Mouse (Mus musculus) thymus, adult 2 months (tissue): Measurements from ENCODE around the gene Lrg1. TPM values are rescaled to one million over a fixed set of nuclear protein-coding genes. Genes with fewer than 3 reads are reported as not detected.

Experiments
- DNase-seq: peaks from one replicate; pipeline ENCODE4 v3.0.0; 2021
- H3K27ac ChIP-seq: fragments of 200-500 bp; 2 replicates; pipeline ENCODE4 v1.5.1; 2012; ENCODE audit warnings: low read length, control low read depth; ENCODE audit not compliant: control insufficient read depth, insufficient read depth
- H3K27me3 ChIP-seq: fragments of 200-500 bp; 2 replicates; pipeline ENCODE4 v1.6.1; 2012; ENCODE audit warnings: mild to moderate bottlenecking, low read length, moderate library complexity, mixed read lengths; ENCODE audit not compliant: control insufficient read depth, insufficient read depth
- H3K36me3 ChIP-seq: fragments of 200-500 bp; 2 replicates; pipeline ENCODE4 v1.6.1; 2012; ENCODE audit warnings: mild to moderate bottlenecking, low read length, moderate library complexity; ENCODE audit not compliant: control insufficient read depth, insufficient read depth
- H3K4me1 ChIP-seq: fragments of 200-500 bp; replicated peaks from 2 replicates; pipeline ENCODE4 v1.6.1; 2012; ENCODE audit warnings: low read length; ENCODE audit not compliant: control insufficient read depth, insufficient read depth
- H3K4me3 ChIP-seq: fragments of 200-500 bp; 2 replicates; pipeline ENCODE4 v1.5.1; 2012; ENCODE audit warnings: mild to moderate bottlenecking, low read length, control low read depth, moderate library complexity; ENCODE audit not compliant: control insufficient read depth, insufficient read depth
- CTCF ChIP-seq: fragments of 200-500 bp; IDR thresholded peaks from 2 replicates; pipeline ENCODE4 v1.5.1; 2012; ENCODE audit warnings: mild to moderate bottlenecking, control low read depth, low read length, moderate library complexity, borderline replicate concordance; ENCODE audit not compliant: control insufficient read depth, poor library complexity, insufficient read depth; ENCODE audit errors: extremely low read depth
- POLR2A ChIP-seq: fragments of 200-500 bp; IDR thresholded peaks from 2 replicates; pipeline ENCODE4 v1.6.1; 2012; ENCODE audit warnings: mild to moderate bottlenecking, low read length, control low read depth, moderate library complexity; ENCODE audit not compliant: control insufficient read depth, poor library complexity, insufficient read depth; ENCODE audit errors: extremely low read depth
- WGBS: fragments of 180-500 bp; shearing (Covaris S2); methylation state at CpG from one replicate; pipeline ENCODE4 v1.1.7; 2018; 5-methylcytosine and 5-hydroxymethylcytosine counted together
- polyA plus RNA-seq: library from polyadenylated mRNA; depleted of rRNA; stranded (reverse); fragments of >200 nt; gene quantifications from 2 replicates; pipeline ENCODE4 v1.2.3, GENCODE M21; 2012

Lrg1 gene
- polyA plus RNA-seq, 1 experiment = 23.5 TPM

DNA sequence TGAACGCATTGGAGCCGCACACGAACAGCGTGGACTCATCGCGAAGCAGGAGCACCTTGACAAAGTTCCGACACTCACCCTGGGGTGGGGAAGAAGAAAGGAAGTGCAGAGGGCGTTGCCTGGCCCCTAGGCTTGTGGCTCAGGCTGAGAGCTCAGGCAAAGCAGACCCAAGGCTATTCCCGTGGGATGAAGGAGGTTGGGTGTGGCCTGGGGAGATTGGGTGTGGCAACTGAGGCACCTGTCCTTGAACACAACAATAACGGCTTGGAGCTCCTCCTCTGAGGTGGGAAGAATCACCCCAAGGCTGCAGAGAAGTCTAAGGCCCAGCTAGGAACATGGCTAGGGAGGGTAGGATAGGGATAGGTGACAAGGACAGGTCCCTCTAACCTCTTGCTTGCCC is 9.3 kb upstream of the Lrg1 start:
- Histone ChIP-seq H3K27ac (no peak overlapping the region), H3K4me1 (peaks cover 12% of the 10 kb centered on the region), H3K36me3 (no peaks in the 10 kb centered on the region), H3K4me3 (no peak overlapping the region), H3K27me3 (no peaks in the 10 kb centered on the region)
- 92% methylated on average over 10 of the region's 10 CpGs for WGBS
- DNase-seq = no peak
- TF ChIP-seq CTCF (no peak), POLR2A (no peak)

GRCm38 (mm10) chr17:56128246-56128645 is 6.4 kb upstream of the Lrg1 start:
- no peaks in the 10 kb centered on the region for H3K4me1 ChIP-seq
- 56% methylated on average over 15 of the region's 15 CpGs for WGBS
- no peak for TF ChIP-seq POLR2A
- TF ChIP-seq CTCF = no peak
- no peaks in the 10 kb centered on the region for H3K36me3 ChIP-seq
- H3K27me3 ChIP-seq = no peaks in the 10 kb centered on the region; the same call in 1 of the 2 replicates
- H3K27ac ChIP-seq = no peak overlapping the region
- DNase-seq = no peak
- H3K4me3 ChIP-seq = no peak overlapping the region

DNA sequence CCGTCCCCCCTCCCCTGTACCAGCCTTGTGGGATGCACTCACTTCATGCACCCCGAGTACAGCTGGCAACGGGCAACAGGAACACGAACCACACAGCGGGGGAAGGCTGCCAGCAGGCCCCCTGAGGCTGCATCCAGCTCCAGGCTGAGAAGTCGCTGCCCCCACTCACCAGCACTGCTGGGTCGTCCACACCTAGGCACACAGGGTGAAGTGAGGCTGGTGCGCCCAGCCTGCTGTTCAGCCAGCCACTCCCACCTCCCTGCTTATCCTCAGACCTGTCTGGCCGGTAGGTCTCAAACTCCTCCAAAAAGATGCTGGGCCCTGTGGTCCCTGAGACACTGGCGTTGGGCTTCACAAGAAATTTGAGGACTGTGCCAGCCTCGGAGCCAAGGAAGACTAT is 4.4 kb upstream of the Lrg1 start:
- no peaks in the 10 kb centered on the region for H3K4me1 ChIP-seq
- H3K4me3 ChIP-seq = no peak overlapping the region
- WGBS = 86% methylated on average over 11 of the region's 11 CpGs
- no peak for DNase-seq
- peaks cover 3% of the 10 kb centered on the region; the same call in 1 of the 2 replicates for H3K27me3 ChIP-seq
- no peaks in the 10 kb centered on the region for H3K36me3 ChIP-seq
- no peak for TF ChIP-seq POLR2A
- no peak for TF ChIP-seq CTCF
- no peak overlapping the region for H3K27ac ChIP-seq

DNA sequence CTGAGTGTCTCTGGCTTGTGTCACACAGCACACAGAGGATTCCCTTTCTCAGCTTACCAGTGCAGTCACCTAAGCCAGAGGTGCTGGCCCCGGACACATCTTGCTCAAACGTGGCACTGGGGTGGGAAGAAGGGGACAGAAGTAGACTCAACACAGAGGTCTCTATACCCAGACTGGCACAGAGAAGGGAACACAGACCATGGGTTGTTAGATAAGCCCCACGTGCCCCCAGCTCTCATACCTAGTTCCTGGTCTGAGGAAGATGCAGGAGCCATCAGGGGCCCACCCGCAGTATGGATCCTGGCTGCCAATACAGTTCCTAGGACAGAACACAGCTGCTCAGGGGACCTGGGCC is 3.5 kb upstream of the Lrg1 start:
- Histone ChIP-seq H3K36me3 (no peaks in the 10 kb centered on the region), H3K27ac (no peak overlapping the region), H3K4me3 (no peak overlapping the region), H3K4me1 (no peaks in the 10 kb centered on the region), H3K27me3 (peaks cover 3% of the 10 kb centered on the region; the same call in 1 of the 2 replicates)
- no peak for TF ChIP-seq POLR2A
- TF ChIP-seq CTCF = 0 out of 2 replicates have a peak, but pooled peaks have one; percentile 0
- 96% methylated on average over 4 of the region's 4 CpGs for WGBS
- DNase-seq = no peak

DNA sequence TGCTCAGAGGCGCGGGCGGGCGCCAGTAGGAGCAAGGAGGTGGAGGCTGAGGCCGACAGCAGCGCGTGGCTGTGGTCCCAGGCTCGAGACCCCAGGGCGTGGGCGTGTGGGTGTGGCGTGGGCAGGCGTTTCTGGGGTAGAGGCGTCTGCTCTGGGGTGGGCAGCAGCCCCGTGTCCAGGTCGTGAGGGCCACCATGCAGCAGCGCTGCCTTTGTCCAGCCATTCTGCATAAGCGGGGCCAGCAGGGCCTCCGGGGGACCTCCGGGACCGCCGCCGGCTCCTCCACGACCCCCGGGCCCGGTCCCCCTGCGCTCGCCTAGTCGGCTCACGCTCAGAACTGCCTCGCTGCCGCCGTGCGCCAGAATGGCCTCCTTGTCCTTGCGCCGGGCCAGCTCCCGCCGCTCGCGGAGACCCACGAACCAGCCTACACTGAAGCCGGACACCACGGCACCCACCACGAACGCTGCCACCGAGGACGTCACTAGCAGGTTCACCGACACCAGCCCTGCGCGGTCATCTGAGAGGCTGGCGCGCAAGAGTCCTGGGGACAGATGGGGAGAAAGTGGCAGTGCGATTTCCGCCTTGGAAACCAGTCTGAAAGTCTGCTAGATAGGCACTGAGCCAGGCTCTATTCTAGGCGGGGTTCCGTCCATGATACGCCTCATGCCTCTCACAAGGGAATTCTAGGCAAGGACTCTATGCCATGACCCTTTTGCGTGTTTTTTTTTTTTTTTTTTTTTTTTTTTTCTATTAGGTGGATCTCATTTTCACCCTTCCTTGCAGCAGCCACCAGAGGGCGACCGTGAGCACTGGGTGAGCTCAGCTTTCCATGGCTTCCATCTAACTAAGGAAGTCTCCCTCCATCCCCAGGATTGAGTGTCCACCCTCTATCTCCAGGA is 2.8 kb upstream of the Lrg1 start:
- Histone ChIP-seq H3K4me3 (no peak overlapping the region), H3K4me1 (no peaks in the 10 kb centered on the region; the same call in 1 of the 2 replicates), H3K27ac (no peak overlapping the region), H3K36me3 (no peaks in the 10 kb centered on the region), H3K27me3 (peaks cover 7% of the 10 kb centered on the region; the same call in 1 of the 2 replicates)
- peak; percentile 43 for DNase-seq
- 51% methylated on average over 59 of the region's 59 CpGs for WGBS
- peak; percentile 44; the same call in 1 of the 2 replicates for TF ChIP-seq CTCF
- no peak for TF ChIP-seq POLR2A

GRCm38 (mm10) chr17:56123681-56124340 is 2.0 kb upstream of the Lrg1 start:
- no peak for TF ChIP-seq POLR2A
- TF ChIP-seq CTCF = no peak
- Histone ChIP-seq H3K27me3 (peaks cover 8% of the 10 kb centered on the region; the same call in 1 of the 2 replicates), H3K4me3 (no peak overlapping the region), H3K36me3 (no peaks in the 10 kb centered on the region), H3K4me1 (no peaks in the 10 kb centered on the region; the same call in 1 of the 2 replicates), H3K27ac (no peak overlapping the region)
- no peak for DNase-seq
- WGBS = 78% methylated on average over 59 of the region's 59 CpGs

DNA sequence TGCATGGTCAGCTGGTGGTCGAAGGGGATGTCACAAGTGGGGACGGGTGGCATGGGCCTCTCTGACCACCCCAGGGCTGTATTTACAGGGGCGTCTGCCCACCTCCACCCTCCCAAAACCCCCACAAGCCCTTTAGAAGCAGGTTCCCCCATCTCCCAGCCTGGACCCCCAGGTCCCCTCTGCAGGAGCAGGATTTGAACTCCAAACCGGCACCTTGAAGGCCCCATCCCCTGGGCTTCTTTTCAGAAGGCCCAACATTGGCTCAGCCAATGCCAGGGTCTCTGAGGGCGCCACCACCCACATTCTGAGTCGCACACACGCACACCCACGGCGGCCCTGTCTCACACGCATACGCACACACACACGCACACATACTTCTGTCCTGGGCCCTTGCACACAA is 1.4 kb upstream of the Lrg1 start:
- no peak for TF ChIP-seq CTCF
- no peak for TF ChIP-seq POLR2A
- Histone ChIP-seq H3K4me3 (no peak overlapping the region), H3K36me3 (no peaks in the 10 kb centered on the region), H3K27me3 (peaks cover 8% of the 10 kb centered on the region; the same call in 1 of the 2 replicates), H3K4me1 (no peaks in the 10 kb centered on the region; the same call in 1 of the 2 replicates), H3K27ac (no peak overlapping the region)
- WGBS = 93% methylated on average over 12 of the region's 12 CpGs
- no peak for DNase-seq
